Mouse (Mus musculus): ENCODE measurements around the gene Gpx4.

Gpx4 gene

DNA sequence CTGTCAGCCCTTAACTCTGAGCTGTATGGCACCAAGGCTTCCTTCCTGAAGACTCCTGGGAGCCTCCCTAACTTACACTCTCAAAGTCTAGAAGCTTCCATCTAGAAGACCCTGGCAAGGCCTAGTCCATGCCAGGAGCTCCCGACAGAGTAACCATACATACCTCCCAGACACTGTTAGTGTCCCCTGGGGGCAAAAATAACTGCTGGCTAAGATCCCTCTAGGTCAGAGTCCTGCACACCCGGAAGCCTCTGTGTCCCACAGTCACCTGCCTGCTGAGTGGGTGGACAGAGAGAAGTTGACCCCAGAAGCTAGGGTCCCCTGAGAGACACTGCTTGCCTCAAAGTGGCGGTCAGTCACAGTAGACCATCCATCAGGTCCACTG is 24.5 kb downstream of the Gpx4 start:
- intact Hi-C loops (cut with DNase I), result no loop called here

GRCm38 (mm10) chr10:80072623-80073489 is 25.9 kb downstream of the Gpx4 start:
- intact Hi-C loops (cut with DNase I), result no loop called here

DNA sequence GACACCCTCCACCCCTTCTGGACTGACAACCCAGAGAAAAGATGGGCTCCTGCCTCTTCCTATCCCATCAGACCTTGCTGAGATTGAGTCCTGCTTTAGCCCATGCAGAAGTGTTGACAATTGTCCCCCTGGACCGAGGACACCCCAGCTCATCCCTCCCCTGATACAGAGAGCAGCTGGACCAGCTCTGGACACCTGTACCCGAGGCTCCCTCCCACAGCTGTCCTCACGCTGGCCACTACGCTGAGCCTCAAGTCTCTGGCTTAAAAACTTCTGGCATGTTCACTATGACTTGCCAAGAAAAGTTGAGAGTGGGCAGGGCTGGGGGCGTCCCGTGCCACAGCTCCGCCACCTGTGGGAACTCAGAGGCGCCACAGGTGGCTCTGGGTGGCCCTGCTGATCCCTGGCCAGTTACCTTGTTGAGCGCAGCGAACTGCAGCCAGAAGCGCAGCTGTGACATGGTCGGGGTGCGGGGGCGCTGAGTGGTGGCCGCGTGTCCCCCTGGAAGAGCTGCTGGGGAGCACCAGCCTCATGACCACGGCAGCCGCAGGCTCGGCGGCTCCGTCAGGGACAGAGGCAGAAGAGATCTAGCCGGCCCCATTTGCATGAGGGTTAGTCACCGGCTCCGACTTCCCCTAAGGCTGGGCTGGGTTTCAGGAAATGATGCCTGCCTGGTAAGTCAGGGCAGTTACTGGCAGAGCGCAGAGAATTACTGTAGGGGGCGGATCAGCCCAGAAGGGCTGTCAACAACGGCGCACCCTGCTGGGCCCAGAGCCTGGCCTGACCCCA is 28.0 kb downstream of the Gpx4 start:
- intact Hi-C loops (cut with DNase I), result loop anchor here (5.0 kb wide), 1 partner anchor 37 kb away; no protein-coding TSS in a partner anchor

- intact Hi-C loops (cut with DNase I), result loop anchor here (5.0 kb wide), 1 partner anchor 36 kb away; no protein-coding TSS in a partner anchor
These were observed 29.0 kb downstream of the Gpx4 start for GRCm38 (mm10) chr10:80075924-80076323.

DNA sequence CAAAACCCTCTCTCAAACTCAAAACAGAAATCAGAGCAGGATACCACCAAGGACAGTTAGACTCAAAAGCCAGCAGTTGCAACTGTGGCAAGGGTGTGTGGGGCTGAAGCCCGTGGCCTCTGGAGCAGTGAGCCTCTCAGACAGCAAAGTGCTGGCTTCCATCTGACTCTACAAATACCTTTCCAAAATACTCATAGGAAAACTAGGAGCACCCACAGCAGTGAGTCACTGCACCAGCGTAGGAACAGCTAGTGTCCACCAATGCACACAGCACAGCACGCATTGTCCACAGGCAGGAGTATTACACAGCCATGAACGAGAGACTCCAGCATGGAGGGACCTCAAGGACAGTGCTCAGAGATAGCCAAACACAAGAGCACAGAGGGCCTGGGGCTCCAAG is 29.4 kb downstream of the Gpx4 start:
- intact Hi-C loops (cut with DNase I), result loop anchor here (5.0 kb wide), 1 partner anchor 36 kb away; no protein-coding TSS in a partner anchor

GRCm38 (mm10) chr10:80077312-80077711 is 30.3 kb downstream of the Gpx4 start:
- intact Hi-C loops (cut with DNase I), result loop anchor here (5.0 kb wide), 1 partner anchor 35 kb away; no protein-coding TSS in a partner anchor

GRCm38 (mm10) chr10:80078366-80078765 is 31.4 kb downstream of the Gpx4 start:
- intact Hi-C loops (cut with DNase I), result loop anchor here (5.0 kb wide), 1 partner anchor 34 kb away; no protein-coding TSS in a partner anchor

- intact Hi-C loops (cut with DNase I), result no loop called here
These were observed 33.6 kb downstream of the Gpx4 start for GRCm38 (mm10) chr10:80080396-80081070.

- intact Hi-C loops (cut with DNase I), result no loop called here
These were observed 34.1 kb downstream of the Gpx4 start for GRCm38 (mm10) chr10:80081075-80081474.

DNA sequence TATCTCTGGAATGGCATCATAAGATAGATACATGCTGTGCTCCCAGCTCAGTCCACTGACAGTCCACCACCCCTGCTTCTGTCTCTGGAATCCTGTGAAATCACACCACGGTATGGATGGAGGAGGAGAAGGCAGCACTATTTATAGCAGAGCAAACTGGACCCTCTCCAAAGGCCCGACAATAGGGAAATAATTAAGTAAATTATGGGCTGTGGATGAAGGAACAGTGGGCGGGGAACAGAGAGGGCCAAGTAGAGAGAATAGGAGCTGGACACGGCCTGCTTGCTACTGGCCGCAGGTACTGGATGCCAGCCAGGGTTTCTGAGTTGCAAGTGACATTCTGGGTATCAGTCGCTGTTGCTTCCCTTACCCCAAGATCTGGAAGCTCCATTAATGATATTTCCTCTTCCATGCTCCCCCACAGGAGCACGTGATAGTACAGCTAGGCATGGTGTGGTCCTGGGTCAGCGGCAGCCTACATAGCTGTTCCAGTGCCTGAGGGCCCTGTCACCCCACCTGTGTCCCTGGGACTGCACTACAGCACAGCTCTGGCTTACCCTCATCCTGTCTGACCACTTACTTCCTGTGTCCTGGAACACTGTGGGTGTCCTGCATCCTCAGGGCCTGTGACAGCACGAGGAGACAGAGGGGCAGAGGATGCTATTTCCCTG is 38.0 kb downstream of the Gpx4 start:
- intact Hi-C loops (cut with DNase I), result no loop called here

DNA sequence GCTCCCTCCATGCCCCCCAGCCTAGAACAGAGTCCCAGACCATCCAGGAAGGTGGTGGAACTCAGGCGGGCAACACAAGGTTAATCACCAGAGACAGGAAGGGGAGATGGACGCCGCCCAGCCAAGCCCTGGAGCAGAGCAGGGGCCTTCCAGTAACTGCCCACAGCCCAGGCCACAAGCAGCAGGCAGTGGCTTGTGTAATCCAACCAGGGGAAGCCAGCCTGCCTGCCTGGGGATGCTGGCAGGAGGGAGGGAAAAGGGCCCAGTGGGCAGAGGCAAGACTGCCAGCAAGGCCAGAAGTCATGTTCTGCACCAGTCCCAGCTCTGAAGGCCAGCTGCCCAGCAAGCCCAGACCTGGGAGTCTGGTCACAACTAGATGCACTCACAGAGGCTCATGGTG is 39.9 kb downstream of the Gpx4 start:
- intact Hi-C loops (cut with DNase I), result no loop called here

DNA sequence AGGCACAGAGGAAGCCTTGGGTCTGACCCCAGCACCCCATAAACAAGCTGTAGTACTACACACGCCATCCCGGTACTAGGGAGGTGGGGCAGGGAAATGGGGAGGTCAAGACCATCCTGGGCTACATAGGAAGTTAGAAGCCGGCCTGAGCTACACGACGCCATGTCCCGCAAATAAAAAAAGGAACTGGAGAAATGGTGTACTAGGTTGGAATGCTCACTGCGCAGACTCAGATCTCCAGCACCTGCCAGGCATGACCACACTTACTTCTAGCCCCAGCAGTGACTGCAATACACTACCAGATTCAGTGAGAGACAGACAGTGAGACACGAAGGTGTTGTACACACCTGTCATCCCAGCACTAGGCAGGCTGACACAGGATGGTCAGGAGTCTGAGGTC is 40.5 kb downstream of the Gpx4 start:
- intact Hi-C loops (cut with DNase I), result no loop called here

DNA sequence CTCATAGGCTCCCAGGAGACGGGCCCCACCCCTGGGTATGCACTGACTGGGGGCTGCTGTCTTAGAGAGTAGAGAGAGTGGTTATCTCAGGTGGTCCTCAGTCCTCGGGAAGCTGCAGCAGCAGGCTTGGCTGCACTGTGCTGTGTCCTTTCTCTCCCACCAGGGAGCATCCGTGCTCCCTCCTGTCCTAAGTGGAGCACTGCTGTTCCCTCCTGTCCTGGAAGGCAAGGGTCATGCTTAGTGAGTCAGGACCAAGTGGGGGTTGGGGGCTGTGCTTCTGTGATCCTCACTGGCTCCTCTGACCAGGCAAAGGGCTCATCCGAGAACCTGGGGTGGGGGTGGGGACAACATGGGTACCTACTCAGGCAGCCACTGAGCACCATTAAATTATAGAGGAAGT is 42.2 kb downstream of the Gpx4 start:
- intact Hi-C loops (cut with DNase I), result no loop called here

DNA sequence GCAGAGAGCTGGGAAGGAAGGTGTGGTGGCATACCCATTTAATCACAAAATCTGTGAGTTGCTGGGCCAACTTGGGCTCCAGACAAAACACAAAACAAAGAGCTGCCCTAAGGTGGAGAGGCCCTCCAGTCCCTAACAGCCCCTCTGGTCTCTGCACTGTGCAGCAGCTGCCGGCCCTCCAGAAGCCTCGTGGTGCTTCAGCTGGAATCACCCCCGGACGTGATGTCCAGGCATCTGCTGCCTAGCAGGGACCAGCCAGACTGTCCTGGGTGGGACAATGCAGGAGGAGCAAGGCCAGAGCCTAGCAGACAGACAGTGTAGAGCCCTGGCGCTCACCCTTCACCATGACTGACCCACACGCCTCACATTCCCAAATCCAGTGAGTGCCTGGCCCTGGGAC is 44.6 kb downstream of the Gpx4 start:
- intact Hi-C loops (cut with DNase I), result no loop called here

DNA sequence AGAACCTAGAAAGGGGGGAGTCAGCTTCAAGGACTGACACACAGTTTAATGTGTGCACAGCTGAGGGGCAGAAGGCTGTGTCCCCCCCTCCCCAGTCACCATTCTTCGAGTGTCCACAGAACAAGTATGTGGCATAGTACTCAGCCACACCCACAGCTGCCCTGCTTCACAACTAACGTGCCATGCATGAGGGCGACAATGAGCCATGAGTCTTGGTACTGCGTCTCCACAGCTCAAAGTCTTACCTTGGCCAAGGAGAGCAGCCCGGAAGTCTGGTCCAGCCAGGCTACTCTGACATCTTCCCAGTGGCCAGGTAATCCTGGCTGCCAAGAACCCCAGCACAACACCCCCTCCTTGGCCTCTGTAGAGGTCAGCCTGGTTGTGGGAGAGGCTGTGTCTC is 45.7 kb downstream of the Gpx4 start:
- intact Hi-C loops (cut with DNase I), result no loop called here

- intact Hi-C loops (cut with DNase I), result no loop called here
These were observed 47.1 kb downstream of the Gpx4 start for GRCm38 (mm10) chr10:80094085-80094484.

- intact Hi-C loops (cut with DNase I), result no loop called here
These were observed 47.7 kb downstream of the Gpx4 start for GRCm38 (mm10) chr10:80094684-80095083.

GRCm38 (mm10) chr10:80095547-80095946 is 48.6 kb downstream of the Gpx4 start:
- intact Hi-C loops (cut with DNase I), result no loop called here

GRCm38 (mm10) chr10:80097275-80097674 is 50.3 kb downstream of the Gpx4 start:
- intact Hi-C loops (cut with DNase I), result no loop called here

- intact Hi-C loops (cut with DNase I), result no loop called here
These were observed 51.7 kb downstream of the Gpx4 start for GRCm38 (mm10) chr10:80098630-80099029.

DNA sequence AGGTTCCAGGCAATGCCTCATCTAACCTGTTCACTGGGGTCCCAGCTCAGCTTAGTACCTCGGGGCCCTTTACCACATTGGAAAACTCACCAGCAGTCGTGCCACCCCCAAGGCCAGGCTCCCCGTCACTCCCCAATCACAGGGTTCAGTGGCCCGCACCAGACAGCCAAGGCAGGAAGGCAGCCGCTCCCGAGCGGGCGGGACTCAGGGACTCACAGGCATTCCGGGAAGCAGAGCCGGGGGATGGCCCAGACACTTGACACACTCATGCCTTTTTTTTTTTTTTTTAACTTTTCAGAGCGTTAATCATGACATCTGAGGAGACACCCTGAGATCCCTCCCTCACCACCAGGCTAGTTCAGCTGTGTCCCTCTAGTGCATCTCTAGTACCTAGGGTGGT is 54.0 kb downstream of the Gpx4 start:
- intact Hi-C loops (cut with DNase I), result no loop called here

All from adrenal gland (tissue).